Mouse (Mus musculus): ENCODE data around the gene Nans. TPM values are rescaled to one million over a fixed set of nuclear protein-coding genes. Genes with fewer than 3 reads are reported as not detected.

Nans gene
- total RNA-seq, 1 experiment, result 75.4 TPM

DNA sequence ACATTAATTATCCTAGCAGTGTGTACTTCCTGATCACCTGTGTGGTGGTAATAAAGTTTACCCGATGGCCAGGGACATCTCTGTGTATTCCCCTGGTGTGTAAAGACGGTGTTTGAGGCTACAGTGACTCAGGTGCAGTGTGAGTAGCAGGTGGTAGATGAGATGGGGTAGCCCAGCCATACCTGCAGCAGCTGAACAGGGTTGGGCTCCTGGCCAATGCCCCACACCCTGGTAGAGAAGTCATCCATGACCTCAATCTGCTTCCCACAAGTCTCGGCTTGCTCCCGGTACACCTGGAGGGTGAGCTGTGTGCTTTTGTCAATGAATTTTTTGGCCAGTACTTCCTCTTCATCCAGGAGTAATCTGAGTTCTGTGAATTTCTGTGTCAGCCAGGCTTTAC lies 34.3 kb downstream of the Nans start:
- Histone ChIP-seq H3K36me3 (ENCODE audit: control insufficient read depth, insufficient read depth, low read length, poor library complexity, severe bottlenecking) (no peaks in the 10 kb centered on the region), H3K4me3 (ENCODE audit: insufficient read depth in 1 of 2, low read depth in 1 of 2, low read length in 2 of 2, poor library complexity in 1 of 2, severe bottlenecking in 1 of 2) (no peak overlapping the region), H3K9me3 (ENCODE audit: control insufficient read depth, insufficient read depth, low read depth, low read length) (no peaks in the 10 kb centered on the region), H3K9ac (ENCODE audit: insufficient read depth, low read depth, low read length, poor library complexity, severe bottlenecking) (no peak overlapping the region), H3K4me1 (ENCODE audit: control insufficient read depth in 2 of 2, insufficient read depth in 2 of 2, low read length in 2 of 2, poor library complexity in 1 of 2) (peaks cover 0 to 2% of the 10 kb centered on the region in 2 experiments; a peak in 1 of 4 replicates), H3K27ac (ENCODE audit: insufficient read depth, low read depth, low read length, poor library complexity, severe bottlenecking) (no peak overlapping the region)
- TF ChIP-seq HCFC1 (IDR thresholded peaks at IDR 0.05; ENCODE audit: borderline replicate concordance, insufficient read depth, low read length) (no peak), ZC3H11A (IDR thresholded peaks at IDR 0.05; ENCODE audit: borderline replicate concordance, low read depth, low read length) (no peak), ZNF384 (IDR thresholded peaks at IDR 0.05; ENCODE audit: low read depth, low read length) (no peak), CHD2 (IDR thresholded peaks at IDR 0.05; ENCODE audit: low read depth, low read length) (no peak), MAFK (IDR thresholded peaks at IDR 0.05; ENCODE audit: insufficient read depth, low read depth, low read length) (no peak)
- DNase-seq (ENCODE audit: low read depth, low spot score), result no peak
- in situ Hi-C loops (cut with MboI; ENCODE audit: low sequenced_read_pairs in 2 of 2, unreplicated experiment in 2 of 2), result no loop called here

DNA sequence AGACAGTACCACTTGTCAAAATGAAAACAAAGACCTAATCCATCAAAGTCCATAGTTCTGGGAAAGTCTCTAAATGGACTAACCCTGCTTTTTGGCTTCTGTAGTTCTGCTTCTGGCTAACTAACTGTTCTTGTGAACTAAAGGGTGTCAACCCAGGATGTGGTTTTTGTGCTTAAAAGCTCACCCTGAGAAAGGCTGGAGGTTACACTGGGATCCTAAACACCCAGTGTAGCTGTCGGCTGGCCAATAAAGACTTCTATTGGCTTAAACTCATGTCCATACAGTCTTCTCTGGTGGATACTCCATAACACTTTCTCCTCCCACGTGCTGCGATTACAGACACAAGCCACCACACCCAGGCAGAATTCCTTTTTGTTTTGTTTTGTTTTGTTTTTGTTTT lies 37.2 kb downstream of the Nans start:
- no peak for DNase-seq (ENCODE audit: low read depth, low spot score)
- Histone ChIP-seq H3K36me3 (ENCODE audit: control insufficient read depth, insufficient read depth, low read length, poor library complexity, severe bottlenecking) (no peaks in the 10 kb centered on the region), H3K4me3 (ENCODE audit: insufficient read depth in 1 of 2, low read depth in 1 of 2, low read length in 2 of 2, poor library complexity in 1 of 2, severe bottlenecking in 1 of 2) (no peak overlapping the region), H3K27ac (ENCODE audit: insufficient read depth, low read depth, low read length, poor library complexity, severe bottlenecking) (no peak overlapping the region), H3K9me3 (ENCODE audit: control insufficient read depth, insufficient read depth, low read depth, low read length) (no peaks in the 10 kb centered on the region), H3K4me1 (ENCODE audit: control insufficient read depth in 2 of 2, insufficient read depth in 2 of 2, low read length in 2 of 2, poor library complexity in 1 of 2) (peaks cover 0 to 2% of the 10 kb centered on the region in 2 experiments; a peak in 1 of 4 replicates), H3K9ac (ENCODE audit: insufficient read depth, low read depth, low read length, poor library complexity, severe bottlenecking) (no peak overlapping the region)
- in situ Hi-C loops (cut with MboI; ENCODE audit: low sequenced_read_pairs in 2 of 2, unreplicated experiment in 2 of 2), result no loop called here
- TF ChIP-seq ZC3H11A (IDR thresholded peaks at IDR 0.05; ENCODE audit: borderline replicate concordance, low read depth, low read length) (no peak), ZNF384 (IDR thresholded peaks at IDR 0.05; ENCODE audit: low read depth, low read length) (no peak), MAFK (IDR thresholded peaks at IDR 0.05; ENCODE audit: insufficient read depth, low read depth, low read length) (no peak), CHD2 (IDR thresholded peaks at IDR 0.05; ENCODE audit: low read depth, low read length) (no peak), HCFC1 (IDR thresholded peaks at IDR 0.05; ENCODE audit: borderline replicate concordance, insufficient read depth, low read length) (no peak)

DNA sequence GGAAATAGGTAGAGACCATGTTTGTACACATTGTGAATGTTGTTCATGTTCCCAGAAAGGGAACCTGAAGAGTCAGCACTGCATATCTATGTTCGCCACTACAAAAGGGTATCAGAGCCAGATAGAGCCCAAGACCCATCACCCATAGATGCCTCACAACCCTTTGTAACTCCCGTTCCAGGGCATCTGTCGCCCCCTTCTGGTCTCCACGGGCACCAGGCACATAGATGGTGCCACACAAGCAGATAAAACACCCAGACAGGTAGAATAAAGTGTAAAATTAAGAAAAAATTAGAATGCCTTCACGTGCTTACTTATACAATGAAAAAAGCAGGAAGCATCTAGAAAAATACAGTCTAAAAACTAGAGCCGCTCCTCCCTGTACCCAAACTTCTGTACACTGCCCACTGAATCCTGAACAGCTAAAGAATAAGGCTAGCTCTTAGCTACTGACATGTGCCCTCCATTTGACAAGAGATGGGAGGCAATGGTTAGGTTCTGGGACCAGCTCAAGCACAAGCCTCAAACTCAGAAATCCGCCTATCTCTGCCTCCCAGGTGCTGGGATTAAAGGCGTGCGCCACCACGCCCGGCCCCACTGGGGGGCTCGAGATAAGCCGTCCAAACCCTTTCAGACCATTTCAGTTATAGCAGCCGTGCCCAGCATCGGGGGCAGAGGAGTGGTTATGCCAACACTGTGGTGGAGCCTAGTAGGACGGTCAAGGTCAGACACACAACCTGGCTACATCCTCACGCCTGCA lies 37.9 kb downstream of the Nans start:
- no peak for DNase-seq (ENCODE audit: low read depth, low spot score)
- TF ChIP-seq MAFK (IDR thresholded peaks at IDR 0.05; ENCODE audit: insufficient read depth, low read depth, low read length) (no peak), CHD2 (IDR thresholded peaks at IDR 0.05; ENCODE audit: low read depth, low read length) (no peak), HCFC1 (IDR thresholded peaks at IDR 0.05; ENCODE audit: borderline replicate concordance, insufficient read depth, low read length) (no peak), ZC3H11A (IDR thresholded peaks at IDR 0.05; ENCODE audit: borderline replicate concordance, low read depth, low read length) (no peak), ZNF384 (IDR thresholded peaks at IDR 0.05; ENCODE audit: low read depth, low read length) (no peak)
- Histone ChIP-seq H3K9me3 (ENCODE audit: control insufficient read depth, insufficient read depth, low read depth, low read length) (no peaks in the 10 kb centered on the region), H3K4me3 (ENCODE audit: insufficient read depth in 1 of 2, low read depth in 1 of 2, low read length in 2 of 2, poor library complexity in 1 of 2, severe bottlenecking in 1 of 2) (peak overlapping the region; percentile 11 to 55), H3K9ac (ENCODE audit: insufficient read depth, low read depth, low read length, poor library complexity, severe bottlenecking) (no peak overlapping the region), H3K4me1 (ENCODE audit: control insufficient read depth in 2 of 2, insufficient read depth in 2 of 2, low read length in 2 of 2, poor library complexity in 1 of 2) (peaks cover 0 to 2% of the 10 kb centered on the region in 2 experiments; a peak in 1 of 4 replicates), H3K27ac (ENCODE audit: insufficient read depth, low read depth, low read length, poor library complexity, severe bottlenecking) (no peak overlapping the region), H3K36me3 (ENCODE audit: control insufficient read depth, insufficient read depth, low read length, poor library complexity, severe bottlenecking) (no peaks in the 10 kb centered on the region)
- in situ Hi-C loops (cut with MboI; ENCODE audit: low sequenced_read_pairs in 2 of 2, unreplicated experiment in 2 of 2), result no loop called here

DNA sequence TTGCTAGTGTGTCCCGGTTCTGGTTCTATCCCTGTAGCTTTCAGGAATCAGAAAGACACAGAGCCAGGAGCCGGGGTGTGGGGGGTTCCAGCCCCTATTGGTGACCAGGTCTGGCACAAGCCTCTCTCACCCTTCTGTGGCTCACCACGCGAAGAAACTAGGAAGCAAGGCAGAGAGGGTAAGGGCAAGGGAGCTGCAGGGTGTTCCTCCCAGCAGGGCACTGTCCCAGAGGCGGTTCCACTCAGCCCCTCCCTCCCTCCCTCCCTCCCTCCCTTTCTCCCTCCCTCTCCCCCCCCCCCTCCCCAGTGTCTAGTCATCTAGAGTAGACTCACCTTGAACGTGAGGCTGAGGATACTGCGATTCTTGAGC lies 38.5 kb downstream of the Nans start:
- TF ChIP-seq ZNF384 (IDR thresholded peaks at IDR 0.05; ENCODE audit: low read depth, low read length) (no peak), HCFC1 (IDR thresholded peaks at IDR 0.05; ENCODE audit: borderline replicate concordance, insufficient read depth, low read length) (no peak), CHD2 (IDR thresholded peaks at IDR 0.05; ENCODE audit: low read depth, low read length) (no peak), MAFK (IDR thresholded peaks at IDR 0.05; ENCODE audit: insufficient read depth, low read depth, low read length) (no peak), ZC3H11A (IDR thresholded peaks at IDR 0.05; ENCODE audit: borderline replicate concordance, low read depth, low read length) (no peak)
- no peaks in the 10 kb centered on the region for H3K36me3 ChIP-seq (ENCODE audit: control insufficient read depth, insufficient read depth, low read length, poor library complexity, severe bottlenecking)
- peaks cover 0 to 2% of the 10 kb centered on the region in 2 experiments; a peak in 1 of 4 replicates for H3K4me1 ChIP-seq (ENCODE audit: control insufficient read depth in 2 of 2, insufficient read depth in 2 of 2, low read length in 2 of 2, poor library complexity in 1 of 2)
- no peaks in the 10 kb centered on the region for H3K9me3 ChIP-seq (ENCODE audit: control insufficient read depth, insufficient read depth, low read depth, low read length)
- no peak overlapping the region for H3K27ac ChIP-seq (ENCODE audit: insufficient read depth, low read depth, low read length, poor library complexity, severe bottlenecking)
- in situ Hi-C loops (cut with MboI; ENCODE audit: low sequenced_read_pairs in 2 of 2, unreplicated experiment in 2 of 2), result no loop called here
- peak overlapping the region; percentile 11 to 55 for H3K4me3 ChIP-seq (ENCODE audit: insufficient read depth in 1 of 2, low read depth in 1 of 2, low read length in 2 of 2, poor library complexity in 1 of 2, severe bottlenecking in 1 of 2)
- H3K9ac ChIP-seq (ENCODE audit: insufficient read depth, low read depth, low read length, poor library complexity, severe bottlenecking), result no peak overlapping the region
- DNase-seq (ENCODE audit: low read depth, low spot score), result no peak

Measured in ES-E14 (cell line).